Mouse (Mus musculus): ENCODE results near the gene Unc50.

GRCm38 (mm10) chr1:37457546-37457945 lies 27.6 kb downstream of the Unc50 start:
- TF ChIP-seq CTCF (IDR thresholded peaks at IDR 0.05) (no peak), EP300 (IDR thresholded peaks at IDR 0.05) (no peak)

Data from lung, postnatal 0 days (tissue).